Mouse (Mus musculus): ENCODE measurements at regions not wholly inside any gene's neighbourhood (a gene's known extent, or its start where the extent isn't known, plus 50 kb on each side); places are given as distances from the start of the nearest gene placed in this dataset.

GRCm38 (mm10) chr13:44159346-44159745 is 374.8 kb downstream of the Cd83 start:
- TF ChIP-seq CTCF (IDR thresholded peaks at IDR 0.05; ENCODE audit: low read depth) = no peak
- TF ChIP-seq EP300 (optimal IDR thresholded peaks at IDR 0.05) = no peak

Measured in stomach, postnatal 0 days (tissue).